Mouse (Mus musculus) hindbrain, embryonic 16.5 days (tissue): ENCODE measurements around the gene 2610002M06Rik. TPM values are rescaled to one million over a fixed set of nuclear protein-coding genes. Genes with fewer than 3 reads are reported as not detected.

ENCODE experiments used
- ATAC-seq: fragments of 200-750 bp; cut with Nextera tagmentation; 2 replicates; pipeline ENCODE4 v1.8.0; 2017; ENCODE audit warnings: moderate TSS enrichment, moderate library complexity
- H3K27ac ChIP-seq: fragments of 300-500 bp; sonication (generic); 2 replicates; pipeline ENCODE4 v1.5.1; 2014; ENCODE audit warnings: low read depth, mild to moderate bottlenecking, control low read depth, low read length, moderate library complexity
- H3K27me3 ChIP-seq: fragments of 300-500 bp; sonication (generic); replicated peaks from 2 replicates; pipeline ENCODE4 v1.6.1; 2014; ENCODE audit warnings: low read length; ENCODE audit not compliant: control insufficient read depth, insufficient read depth
- H3K36me3 ChIP-seq: fragments of 300-500 bp; sonication (generic); 2 replicates; pipeline ENCODE4 v1.6.1; 2014; ENCODE audit warnings: mild to moderate bottlenecking, low read length, moderate library complexity, mixed read lengths; ENCODE audit not compliant: control insufficient read depth, insufficient read depth
- H3K4me1 ChIP-seq: fragments of 300-500 bp; sonication (generic); 2 replicates; pipeline ENCODE4 v1.6.1; 2014; ENCODE audit warnings: low read depth, low read length; ENCODE audit not compliant: control insufficient read depth, insufficient read depth
- H3K4me2 ChIP-seq: fragments of 300-500 bp; sonication (generic); 2 replicates; pipeline ENCODE4 v1.6.1; 2014; ENCODE audit warnings: mild to moderate bottlenecking, low read length, control low read depth, moderate library complexity
- H3K4me3 ChIP-seq: fragments of 300-500 bp; sonication (generic); 2 replicates; pipeline ENCODE4 v1.5.1; 2014; ENCODE audit warnings: mild to moderate bottlenecking, low read length, control low read depth, moderate library complexity
- H3K9ac ChIP-seq: fragments of 300-500 bp; sonication (generic); 2 replicates; pipeline ENCODE4 v1.6.1; 2014; ENCODE audit warnings: low read depth, mild to moderate bottlenecking, control low read depth, low read length, moderate library complexity
- H3K9me3 ChIP-seq: fragments of 300-500 bp; sonication (generic); 2 replicates; pipeline ENCODE4 v1.6.1; 2014; ENCODE audit warnings: mild to moderate bottlenecking, low read length, moderate library complexity; ENCODE audit not compliant: control insufficient read depth
- WGBS: fragments of 180-500 bp; shearing (Covaris S2); extraction: QIAGEN DNeasy Blood & Tissue Kit; methylation state at CpG from one replicate; pipeline ENCODE4 v1.1.7; 2014; 5-methylcytosine and 5-hydroxymethylcytosine counted together
- polyA plus RNA-seq: library from polyadenylated mRNA; unstranded; fragments of >200 nt; fragmentation: Nextera tagmentation; extraction: Ambion mirVana; gene quantifications from 2 replicates; pipeline ENCODE4 v1.2.1, GENCODE M21; 2015

2610002M06Rik gene
- 23.3 and 23.5 TPM in 2 replicates for polyA plus RNA-seq

GRCm38 (mm10) chrX:107816218-107816554, at the start of gene 2610002M06Rik:
TSS of gene 2610002M06Rik (minus strand) at chrX:107816334.
- Histone ChIP-seq H3K27me3 (no peaks in the 10 kb centered on the region), H3K4me3 (peak within 1 kb of the TSS; percentile 60), H3K36me3 (no peaks in the 10 kb centered on the region), H3K9ac (peak within 1 kb of the TSS; percentile 76), H3K4me1 (no peaks in the 10 kb centered on the region), H3K9me3 (no peaks in the 10 kb centered on the region), H3K27ac (peak within 1 kb of the TSS; percentile 59), H3K4me2 (peak within 1 kb of the TSS; percentile 50)
- WGBS: 27% methylated on average over 18 of the region's 28 CpGs
- peak; percentile 99 for ATAC-seq

- WGBS: 19% methylated on average over 4 of the region's 4 CpGs
- H3K4me3 ChIP-seq: no peak overlapping the region
These were observed 42.0 kb upstream of the 2610002M06Rik start for GRCm38 (mm10) chrX:107858165-107858564.

GRCm38 (mm10) chrX:107816726-107817125, 592 bp upstream of the 2610002M06Rik start:
- Histone ChIP-seq H3K9ac (no peak overlapping the region), H3K27me3 (no peaks in the 10 kb centered on the region), H3K4me2 (peak overlapping the region; percentile 50), H3K36me3 (no peaks in the 10 kb centered on the region), H3K4me3 (no peak overlapping the region), H3K27ac (no peak overlapping the region), H3K9me3 (no peaks in the 10 kb centered on the region), H3K4me1 (no peaks in the 10 kb centered on the region)
- ATAC-seq: no peak
- WGBS: 88% methylated on average over 6 of the region's 6 CpGs

More at GRCm38 (mm10) chrX:107858165-107858564, 42.0 kb upstream of the 2610002M06Rik start:
- ATAC-seq: no peak
- Histone ChIP-seq H3K9me3 (no peaks in the 10 kb centered on the region), H3K27me3 (no peaks in the 10 kb centered on the region), H3K4me2 (no peak overlapping the region), H3K4me1 (no peaks in the 10 kb centered on the region), H3K27ac (no peak overlapping the region), H3K9ac (no peak overlapping the region), H3K36me3 (no peaks in the 10 kb centered on the region)

GRCm38 (mm10) chrX:107815502-107816217, 474 bp downstream of the 2610002M06Rik start:
- H3K4me3 ChIP-seq: peak overlapping the region; percentile 60
- H3K4me1 ChIP-seq: no peaks in the 10 kb centered on the region
- H3K36me3 ChIP-seq: no peaks in the 10 kb centered on the region
- WGBS: 20% methylated on average over 31 of the region's 32 CpGs
- no peaks in the 10 kb centered on the region for H3K27me3 ChIP-seq
- H3K4me2 ChIP-seq: peak overlapping the region; percentile 50
- ATAC-seq: peak; percentile 35
- H3K9ac ChIP-seq: peak overlapping the region; percentile 76
- no peaks in the 10 kb centered on the region for H3K9me3 ChIP-seq
- peak overlapping the region; percentile 59 for H3K27ac ChIP-seq

- H3K4me1 ChIP-seq: no peaks in the 10 kb centered on the region
- no peak for ATAC-seq
- no peak overlapping the region for H3K9ac ChIP-seq
These were observed 4.0 kb downstream of the 2610002M06Rik start for GRCm38 (mm10) chrX:107812120-107812519.

GRCm38 (mm10) chrX:107796919-107797318, 19.2 kb downstream of the 2610002M06Rik start:
- H3K4me1 ChIP-seq: no peaks in the 10 kb centered on the region
- no peaks in the 10 kb centered on the region for H3K36me3 ChIP-seq
- no peak overlapping the region for H3K4me2 ChIP-seq
- 92% methylated on average over 2 of the region's 2 CpGs for WGBS
- no peaks in the 10 kb centered on the region for H3K9me3 ChIP-seq
- no peak overlapping the region for H3K9ac ChIP-seq
- no peak for ATAC-seq
- no peak overlapping the region for H3K27ac ChIP-seq
- no peaks in the 10 kb centered on the region for H3K27me3 ChIP-seq
- H3K4me3 ChIP-seq: no peak overlapping the region

More at GRCm38 (mm10) chrX:107812120-107812519, 4.0 kb downstream of the 2610002M06Rik start:
- no peaks in the 10 kb centered on the region for H3K27me3 ChIP-seq
- H3K4me2 ChIP-seq: no peak overlapping the region
- no peaks in the 10 kb centered on the region for H3K36me3 ChIP-seq
- no peaks in the 10 kb centered on the region for H3K9me3 ChIP-seq
- H3K4me3 ChIP-seq: no peak overlapping the region
- no peak overlapping the region for H3K27ac ChIP-seq

GRCm38 (mm10) chrX:107795785-107796184, 20.3 kb downstream of the 2610002M06Rik start:
- H3K4me3 ChIP-seq: no peak overlapping the region
- H3K4me1 ChIP-seq: no peaks in the 10 kb centered on the region
- 71% methylated on average over 1 of the region's 1 CpGs for WGBS
- no peak for ATAC-seq
- H3K9ac ChIP-seq: no peak overlapping the region
- H3K9me3 ChIP-seq: no peaks in the 10 kb centered on the region
- no peak overlapping the region for H3K27ac ChIP-seq
- no peak overlapping the region for H3K4me2 ChIP-seq
- no peaks in the 10 kb centered on the region for H3K36me3 ChIP-seq
- no peaks in the 10 kb centered on the region for H3K27me3 ChIP-seq

GRCm38 (mm10) chrX:107792290-107792689, 23.8 kb downstream of the 2610002M06Rik start, which contains the start of gene Tent5d:
TSS of gene Tent5d (plus strand) at chrX:107792590.
- 83% methylated on average over 1 of the region's 1 CpGs for WGBS
- H3K27ac ChIP-seq: no peak within 1 kb of the TSS
- no peak within 1 kb of the TSS for H3K4me3 ChIP-seq
- H3K4me1 ChIP-seq: no peaks in the 10 kb centered on the region
- no peaks in the 10 kb centered on the region for H3K36me3 ChIP-seq
- no peak for ATAC-seq
- H3K4me2 ChIP-seq: no peak within 1 kb of the TSS
- no peaks in the 10 kb centered on the region for H3K27me3 ChIP-seq
- no peak within 1 kb of the TSS for H3K9ac ChIP-seq
- no peaks in the 10 kb centered on the region for H3K9me3 ChIP-seq

GRCm38 (mm10) chrX:107790750-107791493, 25.2 kb downstream of the 2610002M06Rik start:
- Histone ChIP-seq H3K27ac (no peak overlapping the region), H3K4me2 (no peak overlapping the region), H3K4me3 (no peak overlapping the region), H3K9me3 (no peaks in the 10 kb centered on the region), H3K4me1 (no peaks in the 10 kb centered on the region), H3K36me3 (no peaks in the 10 kb centered on the region), H3K27me3 (no peaks in the 10 kb centered on the region), H3K9ac (no peak overlapping the region)
- ATAC-seq: no peak
- WGBS: 27% methylated on average over 8 of the region's 8 CpGs
